Mouse (Mus musculus): ENCODE measurements around the gene Gm6993.

- TF ChIP-seq GATA1 (IDR thresholded peaks at IDR 0.05; ENCODE audit: borderline replicate concordance, low read length) (no peak), FLI1 (IDR thresholded peaks at IDR 0.05; ENCODE audit: low read length) (no peak)
Measured at GRCm38 (mm10) chr12:31282241-31282640, 41.7 kb downstream of the Gm6993 start.

Measured in megakaryocyte, embryonic 14.5 days (primary cell).